Mouse (Mus musculus): ENCODE data around the gene Ern1.

DNA sequence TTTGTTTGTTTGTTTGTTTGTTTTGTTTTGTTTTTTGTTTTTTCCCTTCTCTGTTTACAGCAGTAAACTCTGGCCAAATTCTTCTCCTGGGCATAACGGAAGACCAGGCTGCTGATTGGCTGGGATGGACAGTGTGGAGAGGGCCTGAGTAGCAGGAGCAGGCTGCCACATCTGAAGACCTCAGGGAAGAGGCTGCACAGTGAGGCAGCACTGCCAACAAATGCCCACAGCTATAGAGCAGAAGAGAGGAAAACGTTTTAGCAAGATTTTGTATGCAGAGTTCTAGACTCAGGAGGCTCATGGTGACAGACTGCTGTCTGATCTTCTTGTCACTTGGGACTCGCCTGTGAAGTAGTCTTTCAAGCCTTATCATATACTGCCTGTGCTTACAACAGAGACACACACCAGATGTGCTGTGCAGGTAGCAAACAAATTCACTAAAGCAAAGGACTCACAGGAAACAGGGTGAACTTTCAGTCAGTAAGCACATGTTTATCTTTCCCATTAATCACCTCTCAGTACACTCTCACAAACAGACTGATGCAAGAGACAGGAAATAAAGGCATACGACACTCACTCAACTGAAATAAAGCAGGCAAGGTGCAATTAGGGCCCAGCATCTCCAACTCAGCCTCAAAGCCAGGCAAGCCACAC, 49.0 kb downstream of the Ern1 start:
- TF ChIP-seq CTCF (IDR thresholded peaks at IDR 0.05; ENCODE audit: borderline replicate concordance, control insufficient read depth, extremely low read depth, insufficient read depth, low read length, poor library complexity) (no peak), POLR2A (IDR thresholded peaks at IDR 0.05; ENCODE audit: control insufficient read depth, extremely low read depth, insufficient read depth, low read length, poor library complexity) (no peak)

All from thymus, adult 2 months (tissue).